Mouse (Mus musculus) adrenal gland, adult (tissue): ENCODE results near the gene Izumo1r.

Experiments
- DNase-seq, 2 experiments: peaks; one replicate each; pipeline ENCODE4 v3.0.0; 2022 to 2023; ENCODE audit warnings: low spot score in 1 of 2; ENCODE audit not compliant: inconsistent age in 2 of 2

Gene Izumo1r

DNA sequence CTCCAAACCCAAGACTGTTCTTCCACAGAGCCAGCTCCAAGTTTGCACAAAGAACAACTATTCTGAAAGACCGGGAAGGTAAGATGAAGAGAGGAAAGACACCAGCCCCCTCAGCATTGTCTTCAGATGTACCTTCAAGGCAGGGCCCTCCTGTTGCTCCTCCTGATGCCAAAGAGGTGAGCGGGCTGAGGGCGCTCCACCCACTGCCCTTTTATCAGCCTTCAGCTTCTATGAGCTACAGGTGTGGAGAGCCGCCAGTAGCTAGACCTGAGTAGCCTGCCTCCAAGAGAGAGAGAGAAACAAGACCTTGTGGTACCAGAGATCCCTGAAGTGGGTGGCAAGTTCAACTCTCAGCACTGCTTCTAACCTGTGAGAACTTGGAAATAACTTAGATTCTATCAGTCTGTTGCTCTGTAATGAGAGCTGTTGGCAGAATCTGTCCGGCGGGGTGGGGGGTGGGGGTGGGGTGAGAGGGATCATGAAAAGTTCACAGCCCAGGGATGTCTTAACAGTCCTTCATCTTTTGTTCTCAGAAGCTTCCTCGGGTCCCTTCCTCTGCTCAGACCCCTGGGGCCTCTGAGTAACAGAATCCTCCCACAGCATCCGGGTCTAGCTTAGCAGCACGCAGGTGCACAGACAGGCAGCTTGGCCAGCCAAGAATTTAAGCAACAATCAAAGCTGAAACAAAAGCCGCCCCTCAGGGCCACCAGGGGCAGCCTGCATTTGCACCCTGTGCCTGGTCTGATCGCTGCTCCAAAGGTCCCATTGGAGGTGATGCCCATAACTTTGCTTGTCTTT, at the start of gene Izumo1r:
Gene Izumo1r (minus strand): TSS at position 369 of the 798 bp plus-strand sequence.
- DNase-seq = no peak

DNA sequence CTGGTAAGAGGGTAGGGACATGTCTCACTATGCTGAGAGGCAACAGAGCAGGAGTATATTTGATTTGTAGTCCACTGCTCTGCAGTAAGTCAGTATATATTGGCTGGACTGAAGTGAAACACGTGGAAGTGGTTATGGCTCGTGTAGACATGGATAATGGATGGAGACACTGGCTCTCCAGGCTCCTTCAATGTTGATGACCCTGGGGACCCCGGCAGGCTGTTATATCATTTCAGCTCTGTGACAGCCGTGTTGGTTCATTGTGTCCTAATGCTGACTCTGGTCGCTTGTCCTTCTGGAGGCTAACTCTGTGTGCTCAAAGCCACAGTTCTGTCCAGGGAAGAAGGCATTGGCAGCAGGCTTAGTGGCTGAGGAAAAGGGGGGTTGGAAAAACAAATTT, 47.3 kb upstream of the Izumo1r start:
- DNase-seq = no peak

GRCm38 (mm10) chr9:14948843-14949242, 45.1 kb upstream of the Izumo1r start:
- no peak for DNase-seq

DNA sequence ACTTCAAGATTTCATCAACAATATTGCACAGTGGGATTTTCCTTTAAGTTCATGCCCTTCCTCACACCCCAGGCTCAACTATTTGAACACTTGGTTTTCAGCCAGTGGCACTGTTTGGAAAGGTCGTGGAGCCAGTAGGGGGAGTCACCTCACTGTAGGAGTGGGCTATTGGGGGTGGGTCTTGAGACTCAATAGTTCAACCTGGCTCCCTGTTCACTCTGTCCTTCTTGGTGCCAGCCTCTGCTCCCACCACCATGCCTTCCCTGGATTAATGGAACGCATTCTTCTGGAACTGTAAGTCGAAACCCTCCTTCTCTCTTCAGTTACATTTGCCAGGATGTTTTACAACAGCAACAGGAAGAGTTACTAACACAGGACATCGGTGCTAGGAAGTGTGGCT, 42.9 kb upstream of the Izumo1r start:
- no peak for DNase-seq

DNA sequence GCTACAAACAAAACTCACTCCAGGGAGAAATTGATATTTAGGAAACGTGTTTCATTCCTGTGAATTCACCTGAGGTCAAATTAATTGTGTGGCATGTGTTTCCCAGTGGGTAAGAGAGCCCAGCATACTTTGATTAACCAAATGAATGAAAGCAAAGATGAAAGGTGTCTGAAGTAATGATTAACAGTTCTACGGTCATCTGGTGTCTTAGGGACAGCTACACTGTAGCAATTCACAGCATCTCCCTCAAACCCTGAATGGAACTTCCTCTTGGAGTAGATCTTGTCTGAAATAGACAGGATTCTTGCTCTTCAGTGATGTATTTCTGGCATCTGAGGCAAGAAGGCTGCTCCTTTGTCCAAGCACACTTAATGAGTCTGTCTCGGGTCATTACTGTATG, 42.2 kb upstream of the Izumo1r start:
- no peak for DNase-seq

DNA sequence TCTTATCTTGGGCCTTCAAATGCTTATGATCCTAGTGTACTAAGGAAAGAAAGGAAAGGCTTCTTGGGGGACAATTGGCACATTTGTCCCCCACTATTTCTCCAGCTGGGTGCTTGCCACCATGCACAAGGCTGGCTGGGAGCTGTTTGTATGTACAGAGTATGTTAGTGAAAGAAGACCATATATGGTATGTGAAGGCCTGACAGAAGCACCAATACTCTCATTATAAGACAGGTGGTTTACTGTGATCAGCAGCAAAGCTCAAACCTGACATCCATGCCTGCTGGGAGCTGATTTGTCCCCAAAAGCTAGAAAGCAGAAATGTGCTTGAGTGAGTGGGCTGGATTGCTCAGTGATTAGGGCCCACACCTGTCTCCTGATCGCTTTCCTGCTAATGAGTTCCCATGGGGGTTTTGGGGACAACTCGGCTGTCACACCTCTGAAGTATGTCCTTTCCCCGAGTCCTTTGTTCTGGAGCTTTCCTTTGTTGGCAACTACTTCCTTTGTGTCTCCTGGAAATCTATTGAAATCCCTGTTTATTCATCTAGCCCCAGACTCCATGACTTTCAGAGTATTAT, 38.5 kb upstream of the Izumo1r start:
- no peak for DNase-seq

DNA sequence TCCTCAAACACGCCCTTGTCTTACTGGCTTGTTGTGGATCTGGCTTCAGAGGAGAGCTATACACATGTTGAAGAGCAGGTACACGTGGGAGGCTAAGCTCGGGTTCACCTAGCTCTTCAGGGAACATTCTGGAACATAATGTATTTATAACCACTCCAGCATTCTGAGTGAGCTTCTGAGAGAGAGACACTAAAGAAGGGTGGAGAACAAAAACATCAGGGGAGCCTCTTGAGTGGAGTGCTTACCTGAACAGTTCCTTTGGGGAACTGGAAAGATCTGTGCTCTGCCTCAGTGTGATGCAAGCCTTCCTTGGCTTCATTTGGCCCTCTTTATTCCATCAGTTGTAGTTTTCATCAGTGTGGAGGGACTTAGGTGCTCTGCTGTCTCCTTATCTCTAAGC, 35.9 kb upstream of the Izumo1r start:
- DNase-seq = no peak

DNA sequence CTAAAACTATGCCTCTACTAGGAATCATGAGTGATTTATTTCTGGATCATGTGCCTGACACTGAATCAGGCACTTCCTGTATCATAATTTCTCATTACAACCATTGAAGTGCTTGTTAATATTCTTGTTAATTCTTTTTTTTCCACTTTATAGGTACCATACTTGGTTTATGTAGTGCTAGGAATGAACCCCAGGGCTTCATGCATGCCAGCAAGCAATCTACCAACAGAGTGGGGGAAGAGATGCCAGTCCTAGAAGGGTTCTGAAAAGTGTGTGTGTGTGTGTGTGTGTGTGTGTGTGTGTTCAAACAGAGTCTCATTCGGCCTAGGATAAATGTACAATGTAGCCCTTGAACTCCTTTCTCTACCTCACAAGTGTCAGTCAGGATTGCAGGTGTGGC, 33.6 kb upstream of the Izumo1r start:
- no peak for DNase-seq

DNA sequence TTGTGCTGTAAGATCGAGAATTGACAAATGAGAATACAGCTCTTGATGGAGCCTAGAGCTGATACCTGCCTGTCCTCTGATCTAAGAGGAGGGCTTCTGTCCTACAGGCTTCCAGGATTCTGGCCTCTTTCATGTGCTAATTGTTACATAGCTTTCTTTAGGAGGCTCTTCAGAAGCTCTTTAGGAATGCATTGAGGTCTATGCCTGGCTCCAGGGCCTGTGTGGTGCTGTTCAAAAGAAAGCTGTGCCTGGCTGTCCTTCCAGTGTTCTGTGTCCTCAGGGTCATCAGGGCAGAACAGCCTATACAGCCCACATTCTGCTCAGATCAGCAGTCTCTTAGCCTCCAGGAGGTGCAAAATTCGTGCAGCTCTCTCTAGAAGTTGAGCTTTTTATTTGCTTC, 31.1 kb upstream of the Izumo1r start:
- DNase-seq = no peak

- DNase-seq = no peak
Observed at GRCm38 (mm10) chr9:14931943-14932342, 28.2 kb upstream of the Izumo1r start.

DNA sequence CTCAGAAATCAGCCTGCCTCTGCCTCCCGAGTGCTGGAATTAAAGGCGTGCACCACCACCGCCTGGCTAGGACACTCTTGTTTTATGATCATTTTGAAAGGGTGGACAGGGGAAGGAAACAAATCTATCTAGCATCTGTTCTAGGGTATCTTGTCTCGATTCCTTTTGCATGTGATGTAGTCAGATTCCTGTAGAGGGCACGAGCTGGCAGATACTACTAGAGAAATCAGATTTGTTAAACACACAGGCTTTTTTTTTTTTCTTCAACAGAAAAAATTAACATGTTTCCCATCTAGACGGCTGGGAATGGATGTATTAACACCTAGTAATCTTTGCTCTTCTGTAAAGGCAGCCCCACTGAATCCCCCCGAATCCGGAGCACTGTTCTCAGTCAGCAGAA, 27.5 kb upstream of the Izumo1r start:
- no peak for DNase-seq

- DNase-seq = no peak
Observed at GRCm38 (mm10) chr9:14926593-14926992, 22.8 kb upstream of the Izumo1r start.

- no peak for DNase-seq
Observed at GRCm38 (mm10) chr9:14923625-14924024, 19.9 kb upstream of the Izumo1r start.

- DNase-seq = no peak
Observed at GRCm38 (mm10) chr9:14921971-14922560, 18.3 kb upstream of the Izumo1r start.

DNA sequence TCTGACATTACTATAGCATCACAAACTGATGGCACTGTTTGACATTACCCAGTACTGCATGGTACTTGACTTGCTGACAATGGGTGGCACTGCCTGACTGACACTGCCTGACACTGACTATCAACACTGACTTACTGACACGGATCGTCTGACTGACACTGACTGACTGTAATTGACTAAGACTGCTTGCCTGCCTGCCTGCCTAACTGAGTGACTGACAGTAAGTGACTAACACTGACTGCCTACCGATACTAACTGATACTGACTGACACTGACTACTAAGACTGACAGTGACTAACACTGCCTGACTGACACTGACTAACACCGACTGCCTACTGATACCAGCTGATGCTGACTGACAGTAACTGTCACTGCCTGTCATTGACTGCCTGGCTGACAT, 17.5 kb upstream of the Izumo1r start:
- no peak for DNase-seq

DNA sequence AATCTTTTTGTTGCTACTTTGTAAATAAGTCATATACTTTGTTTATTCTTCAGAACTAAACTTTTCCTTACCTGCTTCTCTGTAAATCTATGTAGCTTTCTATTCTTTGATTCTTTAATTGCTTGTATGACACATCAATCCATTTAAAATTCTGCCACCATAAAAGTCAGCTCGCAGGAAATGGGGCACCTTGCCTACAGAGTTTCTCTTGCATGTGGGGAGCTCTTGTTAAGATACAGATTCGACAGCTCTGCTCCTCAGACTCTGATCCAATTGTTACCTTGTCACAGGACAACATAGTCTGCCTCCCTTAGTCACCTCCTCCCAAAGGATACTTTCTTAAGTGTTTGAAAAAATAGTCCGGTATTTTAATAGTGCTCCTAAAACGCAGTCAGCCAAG, 16.9 kb upstream of the Izumo1r start:
- DNase-seq = no peak

- no peak for DNase-seq
Observed at GRCm38 (mm10) chr9:14918825-14919668, 15.3 kb upstream of the Izumo1r start.

- no peak for DNase-seq
Observed at GRCm38 (mm10) chr9:14917661-14918060, 13.9 kb upstream of the Izumo1r start.

DNA sequence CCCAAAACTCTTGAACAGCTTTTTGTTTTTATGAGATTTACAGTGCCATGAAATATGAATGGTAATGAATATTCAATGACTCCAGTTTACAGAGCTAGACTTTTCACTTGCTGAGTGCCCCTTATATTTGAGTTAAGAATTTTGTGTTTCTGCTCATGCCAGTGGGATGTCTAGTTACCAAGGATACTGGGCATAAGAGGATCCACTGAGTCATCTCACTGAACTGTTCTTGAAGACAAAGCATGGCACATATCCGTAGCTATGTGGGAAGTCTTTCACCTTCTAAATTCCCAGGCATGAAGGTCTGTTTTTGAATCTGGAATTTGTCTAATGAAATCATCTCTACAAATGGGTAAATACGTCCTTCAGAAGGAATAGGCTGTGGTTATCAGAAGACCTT, 8.3 kb upstream of the Izumo1r start:
- no peak for DNase-seq

DNA sequence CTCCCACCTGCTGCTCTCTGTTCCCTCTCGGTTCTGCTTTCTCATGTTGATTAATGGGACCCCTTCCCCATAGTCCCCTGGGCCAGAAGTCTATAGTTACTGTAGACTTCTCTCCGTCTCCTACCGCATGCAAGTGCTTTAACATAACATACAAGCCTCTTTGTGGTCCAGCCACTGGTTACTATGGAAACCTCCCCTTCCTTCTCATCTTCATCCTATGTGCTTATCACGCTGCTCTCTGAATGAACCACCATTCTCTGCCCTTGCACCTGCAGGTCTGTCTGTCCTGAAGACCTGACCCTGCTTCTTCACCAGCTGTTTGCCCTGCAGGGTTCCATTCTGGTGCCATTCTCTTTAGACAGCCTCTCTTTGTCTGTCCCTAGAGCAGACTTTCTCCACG, 6.2 kb upstream of the Izumo1r start:
- no peak for DNase-seq

DNA sequence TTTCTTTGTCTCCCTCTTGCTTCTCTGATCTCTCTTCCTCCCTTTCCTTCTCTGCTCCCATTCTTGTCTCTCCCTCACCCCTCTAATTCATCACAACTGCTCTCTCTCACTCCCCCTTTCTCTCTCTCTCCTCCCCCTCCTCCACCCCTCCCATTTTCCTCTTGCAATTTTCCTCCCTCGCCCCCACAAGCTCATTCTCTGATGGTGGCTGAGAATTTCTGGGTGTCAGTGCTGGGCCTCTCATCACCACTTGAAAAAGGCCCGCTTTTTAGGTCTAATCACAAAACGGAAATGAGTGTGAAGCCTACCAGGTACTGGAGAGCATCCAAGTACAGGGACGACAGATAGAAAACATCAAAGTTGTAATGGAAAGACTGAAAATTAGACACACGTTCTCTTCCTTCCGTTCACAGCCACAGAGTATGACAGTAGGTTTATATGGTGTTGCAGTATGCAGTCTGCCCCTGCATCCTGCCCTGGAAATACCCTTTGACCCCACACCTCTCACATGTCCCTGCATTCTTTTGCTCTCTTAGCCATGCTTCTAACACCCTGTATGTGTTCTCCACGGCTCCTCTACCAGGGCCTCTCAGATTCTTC, 4.2 kb upstream of the Izumo1r start:
- peak in 1 of 2 experiments; percentile 45 for DNase-seq
